Mouse (Mus musculus) neutrophil, adult 83 days (primary cell): ENCODE data around the gene 4930523C07Rik. TPM values are rescaled to one million over a fixed set of nuclear protein-coding genes. Genes with fewer than 3 reads are reported as not detected.

ENCODE experiments used
- total RNA-seq, 2 experiments: library from RNA; stranded (reverse); gene quantifications; one replicate each; pipeline ENCODE4 v1.2.4; 2023

4930523C07Rik gene
- 100 to 1,000 TPM; 103 to 108 TPM for total RNA-seq

DNA sequence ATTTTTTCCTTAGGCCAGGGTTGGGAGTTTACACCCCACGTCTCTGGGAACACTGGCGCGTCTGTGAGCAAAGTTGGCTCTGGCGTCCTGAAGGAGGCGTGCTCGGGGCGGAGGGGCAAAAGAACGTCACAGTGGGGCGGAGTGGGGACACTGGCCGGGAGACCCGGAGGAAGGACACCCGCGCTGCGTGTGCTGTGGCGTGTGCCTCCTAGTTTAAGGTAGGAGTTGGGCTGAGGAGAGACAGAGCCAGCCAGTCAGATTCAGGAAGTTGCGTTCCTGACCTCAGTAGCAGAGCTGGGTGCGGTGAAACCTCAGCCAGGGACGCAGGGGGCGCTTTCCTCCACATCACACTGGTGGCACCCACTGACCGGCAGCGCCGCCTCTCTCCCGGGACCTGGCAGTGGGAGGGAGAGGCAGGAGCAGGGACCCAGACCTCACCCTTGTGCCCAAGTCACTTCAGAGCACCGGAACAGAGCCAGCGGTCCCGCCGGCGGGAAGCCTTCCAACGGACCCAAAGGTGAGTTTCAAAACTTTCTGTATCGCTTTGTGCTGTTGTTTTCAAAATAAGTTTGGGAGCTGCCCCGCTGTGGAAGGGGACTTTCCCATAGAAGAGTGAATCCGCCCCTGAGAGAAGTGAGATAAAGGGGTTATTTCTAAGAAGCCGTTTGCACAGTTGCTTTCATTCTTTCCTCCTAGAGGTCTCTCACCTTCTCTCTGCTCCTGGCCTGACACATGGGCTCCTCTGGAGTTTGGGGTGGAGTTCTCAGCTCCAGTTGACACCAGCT lies at the start of gene 4930523C07Rik:
4930523C07Rik (plus strand) TSS at position 146 of the 785 bp plus-strand sequence.

Other genes with a start within 250 kb of the 4930523C07Rik start
- under 1 TPM; 0.09 to 0.11 TPM for gene Tnn, start 109.2 kb downstream of the 4930523C07Rik start, total RNA-seq
- gene Mrps14, start 150.8 kb downstream of the 4930523C07Rik start, total RNA-seq: 10 to 100 TPM; 32.9 to 34.8 TPM
- gene Cacybp, start 168.5 kb downstream of the 4930523C07Rik start, total RNA-seq: 10 to 100 TPM; 23.5 to 32.9 TPM